Mouse (Mus musculus) embryonic facial prominence, embryonic 11.5 days (tissue): ENCODE data around the gene Mreg. TPM values are rescaled to one million over a fixed set of nuclear protein-coding genes. Genes with fewer than 3 reads are reported as not detected.

Experiments used
- ATAC-seq: fragments of 200-750 bp; cut with Nextera tagmentation; replicated peaks from 2 replicates; pipeline ENCODE4 v1.8.0; 2017; ENCODE audit warnings: low read depth; ENCODE audit not compliant: insufficient number of reproducible peaks, low FRiP score, low TSS enrichment
- DNase-seq: peaks from one replicate; pipeline ENCODE4 v3.0.0-alpha.2; 2015; ENCODE audit warnings: low spot score
- H3K27ac ChIP-seq: fragments of 300-500 bp; sonication (generic); replicated peaks from 2 replicates; pipeline ENCODE4 v1.5.1; 2014; ENCODE audit warnings: mild to moderate bottlenecking, low read depth, low read length, control low read depth
- H3K27me3 ChIP-seq: fragments of 300-500 bp; sonication (generic); 2 replicates; pipeline ENCODE4 v1.6.1; 2014; ENCODE audit warnings: mild to moderate bottlenecking, low read length, moderate library complexity, mixed read lengths; ENCODE audit not compliant: control insufficient read depth, insufficient read depth
- H3K36me3 ChIP-seq: fragments of 300-500 bp; sonication (generic); replicated peaks from 2 replicates; pipeline ENCODE4 v1.6.1; 2014; ENCODE audit warnings: low read depth, mild to moderate bottlenecking, low read length, moderate library complexity, mixed read lengths; ENCODE audit not compliant: control insufficient read depth, insufficient read depth
- H3K4me1 ChIP-seq: fragments of 300-500 bp; sonication (generic); 2 replicates; pipeline ENCODE4 v1.6.1; 2014; ENCODE audit warnings: low read length, mixed read lengths; ENCODE audit not compliant: control insufficient read depth, insufficient read depth
- H3K4me2 ChIP-seq: fragments of 300-500 bp; sonication (generic); 2 replicates; pipeline ENCODE4 v1.6.1; 2014; ENCODE audit warnings: low read depth, mild to moderate bottlenecking, control low read depth, low read length, moderate library complexity
- H3K4me3 ChIP-seq: fragments of 300-500 bp; sonication (generic); 2 replicates; pipeline ENCODE4 v1.5.1; 2014; ENCODE audit warnings: low read depth, low read length, control low read depth
- H3K9ac ChIP-seq: fragments of 300-500 bp; sonication (generic); replicated peaks from 2 replicates; pipeline ENCODE4 v1.6.1; 2014; ENCODE audit warnings: mild to moderate bottlenecking, control low read depth, low read length
- H3K9me3 ChIP-seq: fragments of 300-500 bp; sonication (generic); replicated peaks from 2 replicates; pipeline ENCODE4 v1.6.1; 2016; ENCODE audit warnings: mild to moderate bottlenecking, low read length, inconsistent platforms, mixed read lengths; ENCODE audit not compliant: control insufficient read depth
- whole genome bisulfite sequencing: fragments of 180-500 bp; shearing (Covaris S2); extraction: QIAGEN DNeasy Blood & Tissue Kit; methylation state at CpG from one replicate; pipeline ENCODE4 v1.1.7; 2014; 5-methylcytosine and 5-hydroxymethylcytosine counted together
- polyA plus RNA-seq: library from polyadenylated mRNA; unstranded; fragments of >200 nt; fragmentation: Nextera tagmentation; extraction: Ambion mirVana; gene quantifications from 2 replicates; pipeline ENCODE4 v1.2.1, GENCODE M21; 2014

Mreg gene
- polyA plus RNA-seq, 1 experiment from 2014 or later = 24.7 TPM

- peak overlapping the region; percentile 4; the same call in 1 of the 2 replicates for H3K9ac ChIP-seq
Observed at GRCm38 (mm10) chr1:72210803-72211679, 1.1 kb downstream of the Mreg start.

DNA sequence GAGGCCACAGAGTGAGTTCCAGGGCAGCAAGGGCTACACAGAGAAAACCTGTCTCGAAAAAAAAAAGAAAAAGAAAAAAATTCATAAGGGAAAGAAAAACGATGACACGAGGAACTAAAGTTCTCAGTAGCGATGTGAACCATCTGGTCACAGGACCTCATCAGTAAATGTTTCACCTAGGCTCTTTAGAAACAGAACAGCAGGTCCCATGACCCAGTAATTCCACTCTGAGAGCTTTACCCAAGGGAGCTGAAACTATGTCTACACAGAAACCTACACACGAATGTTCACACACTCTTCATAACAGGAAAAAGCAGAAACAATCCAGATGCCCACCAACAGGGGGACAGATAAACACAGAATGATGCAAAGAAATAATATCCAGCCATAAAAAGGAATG is 4.0 kb downstream of the Mreg start:
- Histone ChIP-seq H3K9me3 (no peaks in the 10 kb centered on the region), H3K27me3 (0 out of 2 replicates have a peak, but pooled peaks cover 2% of the 10 kb centered on the region), H3K27ac (no peak overlapping the region), H3K36me3 (no peaks in the 10 kb centered on the region), H3K9ac (no peak overlapping the region), H3K4me3 (no peak overlapping the region), H3K4me2 (no peak overlapping the region), H3K4me1 (0 out of 2 replicates have a peak, but pooled peaks cover 3% of the 10 kb centered on the region)
- ATAC-seq = no peak
- 87% methylated on average over 5 of the region's 5 CpGs for WGBS
- DNase-seq = no peak

More at GRCm38 (mm10) chr1:72210803-72211679, 1.1 kb downstream of the Mreg start:
- Histone ChIP-seq H3K4me3 (peak overlapping the region; percentile 73), H3K4me2 (peak overlapping the region; percentile 96), H3K9me3 (no peaks in the 10 kb centered on the region), H3K27me3 (0 out of 2 replicates have a peak, but pooled peaks cover 2% of the 10 kb centered on the region), H3K4me1 (0 out of 2 replicates have a peak, but pooled peaks cover 3% of the 10 kb centered on the region), H3K36me3 (no peaks in the 10 kb centered on the region), H3K27ac (no peak overlapping the region)
- no peak for ATAC-seq
- WGBS = 15% methylated on average over 17 of the region's 17 CpGs
- no peak for DNase-seq

- H3K36me3 ChIP-seq = no peaks in the 10 kb centered on the region
- no peaks in the 10 kb centered on the region for H3K4me1 ChIP-seq
- ATAC-seq = no peak
- H3K27me3 ChIP-seq = no peaks in the 10 kb centered on the region
- H3K27ac ChIP-seq = no peak overlapping the region
- 81% methylated on average over 3 of the region's 3 CpGs for WGBS
- no peak overlapping the region for H3K4me2 ChIP-seq
- H3K4me3 ChIP-seq = no peak overlapping the region
- DNase-seq = no peak
- H3K9ac ChIP-seq = no peak overlapping the region
- H3K9me3 ChIP-seq = no peaks in the 10 kb centered on the region
Observed at GRCm38 (mm10) chr1:72205113-72205512, 7.0 kb downstream of the Mreg start.

GRCm38 (mm10) chr1:72203204-72203603 is 8.9 kb downstream of the Mreg start:
- H3K4me1 ChIP-seq = no peaks in the 10 kb centered on the region
- 84% methylated on average over 9 of the region's 9 CpGs for WGBS
- DNase-seq = no peak
- no peak overlapping the region for H3K27ac ChIP-seq
- H3K4me3 ChIP-seq = no peak overlapping the region
- H3K9me3 ChIP-seq = no peaks in the 10 kb centered on the region
- no peak for ATAC-seq
- H3K27me3 ChIP-seq = no peaks in the 10 kb centered on the region
- no peaks in the 10 kb centered on the region for H3K36me3 ChIP-seq
- H3K4me2 ChIP-seq = no peak overlapping the region
- no peak overlapping the region for H3K9ac ChIP-seq

DNA sequence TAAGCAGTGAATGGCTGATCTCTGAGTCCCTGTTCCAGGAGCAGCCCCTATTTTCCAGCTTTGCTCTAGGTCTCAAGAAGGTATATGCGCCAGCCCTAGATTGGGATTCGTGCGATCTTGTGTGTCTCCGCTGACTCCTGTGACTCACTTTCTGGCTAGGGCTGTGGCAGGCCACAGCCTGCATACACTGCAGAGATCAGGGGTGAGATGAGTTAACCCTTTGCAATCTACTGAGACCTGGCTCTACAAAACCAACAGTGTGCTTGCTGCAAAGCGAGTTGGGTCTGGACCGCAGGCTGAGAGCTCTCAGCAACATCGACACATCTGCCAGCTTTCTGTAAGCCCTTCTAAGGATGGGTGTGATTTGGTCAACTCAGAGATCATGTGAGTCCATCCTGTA is 9.4 kb downstream of the Mreg start:
- H3K36me3 ChIP-seq = no peaks in the 10 kb centered on the region
- no peaks in the 10 kb centered on the region for H3K27me3 ChIP-seq
- ATAC-seq (no peak), DNase-seq (no peak)
- 87% methylated on average over 7 of the region's 7 CpGs for WGBS
- H3K9me3 ChIP-seq = no peaks in the 10 kb centered on the region
- H3K4me3 ChIP-seq = no peak overlapping the region
- no peak overlapping the region for H3K27ac ChIP-seq
- no peaks in the 10 kb centered on the region for H3K4me1 ChIP-seq
- H3K9ac ChIP-seq = no peak overlapping the region
- no peak overlapping the region for H3K4me2 ChIP-seq

- no peaks in the 10 kb centered on the region for H3K36me3 ChIP-seq
- no peak overlapping the region for H3K4me2 ChIP-seq
- no peak for ATAC-seq
- no peaks in the 10 kb centered on the region for H3K9me3 ChIP-seq
- no peak overlapping the region for H3K4me3 ChIP-seq
- H3K27me3 ChIP-seq = no peaks in the 10 kb centered on the region
- no peak for DNase-seq
- no peaks in the 10 kb centered on the region for H3K4me1 ChIP-seq
- no peak overlapping the region for H3K27ac ChIP-seq
- H3K9ac ChIP-seq = no peak overlapping the region
- WGBS = 75% methylated on average over 2 of the region's 2 CpGs
Observed at GRCm38 (mm10) chr1:72202068-72202467, 10.0 kb downstream of the Mreg start.

- DNase-seq (no peak), ATAC-seq (no peak)
- H3K4me1 ChIP-seq = no peaks in the 10 kb centered on the region
- no peak overlapping the region for H3K9ac ChIP-seq
- no peak overlapping the region for H3K4me2 ChIP-seq
- no peaks in the 10 kb centered on the region for H3K27me3 ChIP-seq
- no peak overlapping the region for H3K27ac ChIP-seq
- WGBS = 88% methylated on average over 3 of the region's 3 CpGs
- no peak overlapping the region for H3K4me3 ChIP-seq
- no peaks in the 10 kb centered on the region for H3K36me3 ChIP-seq
- no peaks in the 10 kb centered on the region for H3K9me3 ChIP-seq
Observed at GRCm38 (mm10) chr1:72201126-72201525, 11.0 kb downstream of the Mreg start.

- ATAC-seq = no peak; the same call in 1 of the 2 replicates
- Histone ChIP-seq H3K9me3 (no peaks in the 10 kb centered on the region), H3K4me3 (no peak overlapping the region), H3K27ac (no peak overlapping the region; the same call in 1 of the 2 replicates), H3K4me2 (no peak overlapping the region), H3K27me3 (no peaks in the 10 kb centered on the region), H3K36me3 (no peaks in the 10 kb centered on the region), H3K9ac (no peak overlapping the region), H3K4me1 (no peaks in the 10 kb centered on the region)
- 58% methylated on average over 10 of the region's 10 CpGs for WGBS
- DNase-seq = no peak
Observed at GRCm38 (mm10) chr1:72198142-72198806, 13.8 kb downstream of the Mreg start.
